7 mouse cellular contexts compared by ENCODE assay signal in the genomic region with DNA sequence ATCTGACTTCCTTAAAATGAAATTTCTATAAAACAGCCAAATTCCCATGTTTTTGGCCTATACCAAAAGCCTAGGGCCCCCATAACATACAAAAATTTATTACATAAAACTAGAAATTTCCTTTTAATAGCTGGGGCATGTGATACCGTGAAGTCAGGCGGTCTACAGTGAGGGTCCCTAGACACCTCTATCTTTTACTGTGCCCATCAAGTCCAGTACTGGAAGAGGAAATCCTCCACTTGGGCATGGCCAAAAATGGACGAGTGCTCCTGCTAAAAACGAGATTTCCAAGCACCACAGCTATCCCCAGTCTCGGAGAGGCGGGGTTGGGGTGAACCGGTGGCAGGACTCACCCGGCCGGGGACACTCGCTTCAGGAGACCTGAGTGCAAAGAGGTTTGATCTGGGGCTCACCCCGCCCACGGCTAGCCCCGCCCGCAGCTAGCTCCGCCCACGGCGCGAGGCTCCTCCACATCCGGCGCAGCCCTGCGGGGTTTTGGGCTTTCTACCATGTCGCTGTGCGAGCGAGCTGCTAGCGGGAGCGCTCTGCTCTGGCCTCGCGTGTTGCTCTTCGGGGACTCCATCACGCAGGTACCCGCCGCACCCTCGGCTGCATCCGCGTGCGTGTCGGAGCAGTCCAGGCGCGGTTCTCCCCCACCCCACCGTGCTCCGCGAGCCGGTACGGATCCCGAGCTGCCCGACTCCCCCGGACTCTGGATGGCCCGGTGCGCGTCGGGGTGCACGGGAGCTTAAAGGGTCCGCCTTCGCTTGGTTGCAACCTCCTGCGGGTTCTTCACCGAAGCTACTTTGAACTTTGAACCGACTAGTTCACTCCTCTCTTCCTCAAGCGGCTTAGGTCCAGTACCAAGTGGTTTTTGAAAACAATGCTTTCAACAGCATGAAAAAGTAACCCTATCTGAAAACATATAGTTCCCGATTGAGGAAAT. TPM values are rescaled to one million over a fixed set of nuclear protein-coding genes. Genes with fewer than 3 reads are reported as not detected.
A peak's percentile ranks its signal among the peaks of the same experiment; 100 is the strongest.
DNase-seq lines count a peak whose midpoint lies in the region; ATAC-seq lines count a peak whose summit lies in the region.

A gene (plus strand): TSS at position 467 of the 946 bp plus-strand sequence.

- peaks cover 53% of the 10 kb centered on the region for H3K36me3 ChIP-seq in embryonic facial prominence, embryonic 12.5 days
- H3K36me3 ChIP-seq in limb, embryonic 11.5 days (ENCODE audit: control insufficient read depth, insufficient read depth, low read length) = peaks cover 11% of the 10 kb centered on the region; the same call in 1 of the 2 replicates
- H3K36me3 ChIP-seq in midbrain, embryonic 14.5 days (ENCODE audit: control insufficient read depth, insufficient read depth, low read length) = peaks cover 47% of the 10 kb centered on the region

- peaks cover 5% of the 10 kb centered on the region; the same call in 1 of the 2 replicates for H3K4me1 ChIP-seq in embryonic facial prominence, embryonic 12.5 days
- H3K4me1 ChIP-seq in limb, embryonic 11.5 days (ENCODE audit: control insufficient read depth, insufficient read depth, low read length) = no peaks in the 10 kb centered on the region
- H3K4me1 ChIP-seq in midbrain, embryonic 14.5 days (ENCODE audit: control insufficient read depth, insufficient read depth, low read length) = 0 out of 2 replicates have a peak, but pooled peaks cover 4% of the 10 kb centered on the region

- H3K4me2 ChIP-seq in embryonic facial prominence, embryonic 12.5 days (replicated peaks) = peak within 1 kb of the TSS; percentile 56
- peak within 1 kb of the TSS; percentile 60 for H3K4me2 ChIP-seq in limb, embryonic 11.5 days (ENCODE audit: low read depth, severe bottlenecking)
- H3K4me2 ChIP-seq in midbrain, embryonic 14.5 days (ENCODE audit: low read length) = peak within 1 kb of the TSS; percentile 80

- ATAC-seq in embryonic facial prominence, embryonic 12.5 days (ENCODE audit: insufficient number of reproducible peaks, insufficient read depth, low FRiP score, low TSS enrichment) = peak; percentile 86
- ATAC-seq in limb, embryonic 11.5 days (ENCODE audit: insufficient number of reproducible peaks, low FRiP score, low TSS enrichment, low read depth) = peak; percentile 95
- peak; percentile 89 for ATAC-seq in midbrain, embryonic 14.5 days (ENCODE audit: low FRiP score, low TSS enrichment)

- H3K27me3 ChIP-seq in embryonic facial prominence, embryonic 12.5 days = no peaks in the 10 kb centered on the region
- no peaks in the 10 kb centered on the region for H3K27me3 ChIP-seq in limb, embryonic 11.5 days (ENCODE audit: control insufficient read depth, insufficient read depth, low read length)
- no peaks in the 10 kb centered on the region for H3K27me3 ChIP-seq in midbrain, embryonic 14.5 days (ENCODE audit: control insufficient read depth, insufficient read depth, low read length)

- no peaks in the 10 kb centered on the region for H3K9me3 ChIP-seq in embryonic facial prominence, embryonic 12.5 days
- H3K9me3 ChIP-seq in limb, embryonic 11.5 days (ENCODE audit: control insufficient read depth, low read length) = no peaks in the 10 kb centered on the region
- no peaks in the 10 kb centered on the region for H3K9me3 ChIP-seq in midbrain, embryonic 14.5 days (ENCODE audit: control insufficient read depth, low read length)

- 3% methylated on average over 59 of the region's 59 CpGs for WGBS in embryonic facial prominence, embryonic 12.5 days
- 2% methylated on average over 59 of the region's 59 CpGs for WGBS in limb, embryonic 11.5 days
- WGBS in midbrain, embryonic 14.5 days = 2% methylated on average over 59 of the region's 59 CpGs

- H3K9ac ChIP-seq in embryonic facial prominence, embryonic 12.5 days = peak within 1 kb of the TSS; percentile 66
- peak within 1 kb of the TSS; percentile 68 for H3K9ac ChIP-seq in limb, embryonic 11.5 days (ENCODE audit: low read length)
- peak within 1 kb of the TSS; percentile 72 for H3K9ac ChIP-seq in midbrain, embryonic 14.5 days (replicated peaks; ENCODE audit: low read length)

- H3K27ac ChIP-seq in embryonic facial prominence, embryonic 12.5 days = peak within 1 kb of the TSS; percentile 46; the same call in 1 of the 2 replicates
- 0 out of 2 replicates have a peak within 1 kb of the TSS, but pooled peaks have one; percentile 39 for H3K27ac ChIP-seq in limb, embryonic 11.5 days (replicated peaks; ENCODE audit: low read depth, low read length)
- H3K27ac ChIP-seq in midbrain, embryonic 14.5 days (replicated peaks; ENCODE audit: low read depth, low read length) = peak within 1 kb of the TSS; percentile 61; the same call in 1 of the 2 replicates

- peak; percentile 88 for DNase-seq in adrenal gland, postnatal 25 days
- DNase-seq in heart, adult 11 months = peak; percentile 99
- peak; percentile 92 for DNase-seq in kidney, adult 18-20 months
- DNase-seq in limb, embryonic 11.5 days (ENCODE audit: low spot score) = peak; percentile 90
- peak; percentile 87 for DNase-seq in midbrain, embryonic 14.5 days
- peak; percentile 84 to 94 for DNase-seq in spleen, adult 18-20 months

- H3K4me3 ChIP-seq in embryonic facial prominence, embryonic 12.5 days = peak within 1 kb of the TSS; percentile 58
- peak within 1 kb of the TSS; percentile 73 for H3K4me3 ChIP-seq in limb, embryonic 11.5 days (ENCODE audit: low read depth, low read length)
- peak within 1 kb of the TSS; percentile 61 for H3K4me3 ChIP-seq in midbrain, embryonic 14.5 days (replicated peaks; ENCODE audit: low read depth, low read length)

RNA-seq across cellular contexts. Expression of the gene that starts here (rescaled TPM):
- 70.2 and 87.3 TPM in 2 replicates for total RNA-seq in adrenal gland, postnatal 25 days (2021)
- 58.1 and 58.9 TPM in 2 replicates for polyA plus RNA-seq in embryonic facial prominence, embryonic 12.5 days (2016; fragmentation: Nextera tagmentation; extraction: Ambion mirVana)
- polyA plus RNA-seq in limb, embryonic 11.5 days (2014; fragmentation: Nextera tagmentation; extraction: Ambion mirVana) = 61.6 and 63.0 TPM in 2 replicates
- 34.1 and 40.1 TPM in 2 replicates for polyA plus RNA-seq in midbrain, embryonic 14.5 days (2014; fragmentation: Nextera tagmentation; extraction: Ambion mirVana)

Comparison
In these comparisons a context has a peak if more than half of its experiments do, and no peak if none do; other contexts are left out.
1. Peak in every context shown above with its lines: DNase-seq, ATAC-seq, H3K4me3 ChIP-seq and H3K27ac ChIP-seq.